Mouse (Mus musculus) monocyte, adult 5-6 weeks (primary cell): ENCODE measurements at regions not wholly inside any gene's neighbourhood (a gene's known extent, or its start where the extent isn't known, plus 50 kb on each side); places are given as distances from the start of the nearest gene placed in this dataset.

Experiments
- ATAC-seq: fragments of 153-309, 156-312 bp; replicated peaks from 2 replicates; pipeline ENCODE4 v1.8.0; 2017; ENCODE audit warnings: mild to moderate bottlenecking; ENCODE audit not compliant: low TSS enrichment, insufficient number of reproducible peaks, severe bottlenecking, poor library complexity, low FRiP score

DNA sequence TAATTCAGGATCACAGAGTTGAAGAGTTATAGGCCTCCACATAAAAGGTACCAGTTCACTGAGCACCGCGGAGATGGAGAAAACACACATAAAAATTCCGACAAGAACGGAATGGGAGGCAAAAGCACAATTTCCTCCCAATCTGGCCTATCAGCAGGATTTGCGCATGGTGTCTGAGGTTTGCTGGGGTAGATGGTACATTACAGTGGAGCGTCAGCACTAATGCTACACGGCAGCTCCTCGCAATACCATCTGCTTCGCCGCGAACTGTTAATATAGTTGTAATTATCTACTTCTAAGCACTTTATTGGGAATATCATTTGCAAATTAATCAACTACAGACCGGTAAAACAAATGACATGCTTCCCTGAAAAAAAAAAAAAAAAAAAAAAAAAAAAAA lies 304.2 kb upstream of the Ppargc1a start:
- no peak for ATAC-seq

- ATAC-seq, result no peak
These were observed 300.7 kb upstream of the Ppargc1a start for GRCm38 (mm10) chr5:51868223-51868713.

DNA sequence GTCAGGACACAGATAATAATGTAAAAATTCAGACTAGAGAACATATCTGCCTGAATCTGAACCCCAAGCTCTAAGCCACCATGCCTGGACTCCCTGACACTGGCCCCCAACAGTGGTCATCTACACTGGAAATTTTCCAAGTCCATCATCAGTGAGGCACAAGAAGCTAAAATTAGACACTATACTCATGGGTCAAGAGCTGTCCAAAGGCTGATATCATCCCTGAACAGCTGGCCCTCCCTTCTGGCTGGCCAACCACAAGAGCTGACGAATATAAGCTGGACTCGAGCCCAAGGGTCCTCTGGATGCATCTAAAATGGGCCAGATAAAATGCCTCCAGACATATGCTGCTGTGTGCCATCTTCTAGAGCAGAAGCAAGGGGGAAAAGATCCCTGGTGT lies 298.5 kb upstream of the Ppargc1a start:
- no peak for ATAC-seq

- ATAC-seq, result no peak
These were observed 293.0 kb upstream of the Ppargc1a start for GRCm38 (mm10) chr5:51860496-51860895.

DNA sequence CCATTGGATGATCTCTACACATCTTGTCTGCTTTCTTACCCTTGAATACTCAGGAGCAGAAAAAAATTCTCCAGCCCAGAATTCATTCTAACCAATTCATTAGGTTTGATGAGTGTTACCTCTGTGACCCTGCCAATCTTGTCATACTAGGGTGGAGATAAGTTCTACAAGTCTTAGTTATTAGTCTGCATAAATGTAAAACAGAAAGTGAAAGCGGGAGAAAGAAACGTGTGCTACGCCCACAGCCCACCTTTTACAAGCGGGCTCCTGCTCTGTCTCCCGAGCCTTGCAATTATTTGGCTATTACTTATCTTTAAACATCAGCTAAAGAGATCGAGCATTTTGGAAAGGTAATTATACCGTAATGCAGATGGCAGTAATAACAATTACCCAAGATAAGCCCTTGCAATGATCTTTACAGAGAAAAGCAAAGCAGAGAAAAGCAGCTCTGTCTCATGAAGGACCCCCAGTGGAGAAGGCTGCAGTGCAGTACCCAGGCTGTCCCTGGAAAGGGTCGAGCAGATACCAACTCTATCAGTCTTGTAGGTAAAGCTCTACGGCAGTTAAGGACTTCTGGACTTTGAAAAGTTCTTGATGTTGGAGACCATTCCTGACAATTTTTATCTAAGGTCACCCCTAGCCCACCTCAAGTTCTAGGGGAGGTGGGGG lies 286.1 kb upstream of the Ppargc1a start:
- no peak for ATAC-seq

DNA sequence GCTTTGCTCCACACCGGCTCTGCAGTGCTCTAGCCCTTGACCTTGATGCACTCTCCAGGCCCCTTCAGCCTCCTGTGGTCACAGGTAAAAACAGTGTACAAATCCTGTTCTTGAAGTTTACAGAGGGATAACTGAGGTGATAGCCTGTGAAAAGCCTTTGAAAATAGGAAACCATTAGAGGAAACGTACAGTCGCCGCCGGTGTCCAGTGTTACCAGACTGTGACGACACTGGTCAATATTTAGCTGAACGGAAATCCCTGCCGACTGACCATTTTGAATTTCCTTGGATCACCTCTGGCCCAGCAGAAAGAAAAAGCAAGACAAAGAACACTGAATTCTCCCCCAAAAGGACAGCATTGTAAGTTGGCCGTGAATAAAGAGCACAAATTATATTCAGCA lies 282.6 kb upstream of the Ppargc1a start:
- no peak for ATAC-seq

DNA sequence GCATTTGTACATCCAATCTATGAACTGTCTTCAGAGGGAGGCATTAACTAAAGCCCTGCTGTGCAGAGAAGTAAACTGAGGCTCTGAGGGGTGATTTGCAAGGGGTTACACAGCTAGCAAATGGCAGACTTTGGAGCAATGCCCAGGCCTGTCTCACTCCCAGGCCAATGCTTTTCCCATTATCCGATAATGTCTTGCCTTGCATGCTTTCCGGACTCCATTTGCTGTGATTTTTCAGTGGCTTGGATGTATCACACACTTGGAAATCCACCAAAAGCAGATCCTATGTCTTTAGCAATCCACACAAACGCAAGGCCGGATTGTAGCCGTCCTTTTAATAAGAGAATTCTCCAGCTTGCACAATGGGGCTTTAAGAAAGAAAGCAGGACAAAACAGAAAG lies 281.7 kb upstream of the Ppargc1a start:
- ATAC-seq, result no peak

DNA sequence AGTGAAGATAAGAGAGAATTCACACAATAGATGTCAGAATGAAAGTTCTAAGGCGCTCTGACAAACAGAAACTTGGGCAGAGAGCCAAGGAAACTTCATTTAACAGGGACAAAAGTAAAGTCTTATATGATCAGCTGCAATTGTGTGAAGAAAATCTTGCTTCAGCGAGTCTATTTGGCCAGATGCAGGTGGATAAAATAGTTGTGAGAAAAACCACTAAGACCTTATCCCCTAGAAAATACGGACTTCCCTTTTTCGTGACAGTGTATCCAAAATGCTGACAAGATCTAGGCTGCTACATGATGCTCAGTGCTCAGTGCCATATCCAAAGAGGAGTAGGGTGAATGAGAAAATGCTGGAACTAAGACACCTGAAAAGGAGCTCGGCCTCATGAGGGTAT lies 274.7 kb upstream of the Ppargc1a start:
- ATAC-seq, result no peak

GRCm38 (mm10) chr5:51841763-51842162 lies 274.2 kb upstream of the Ppargc1a start:
- no peak for ATAC-seq

DNA sequence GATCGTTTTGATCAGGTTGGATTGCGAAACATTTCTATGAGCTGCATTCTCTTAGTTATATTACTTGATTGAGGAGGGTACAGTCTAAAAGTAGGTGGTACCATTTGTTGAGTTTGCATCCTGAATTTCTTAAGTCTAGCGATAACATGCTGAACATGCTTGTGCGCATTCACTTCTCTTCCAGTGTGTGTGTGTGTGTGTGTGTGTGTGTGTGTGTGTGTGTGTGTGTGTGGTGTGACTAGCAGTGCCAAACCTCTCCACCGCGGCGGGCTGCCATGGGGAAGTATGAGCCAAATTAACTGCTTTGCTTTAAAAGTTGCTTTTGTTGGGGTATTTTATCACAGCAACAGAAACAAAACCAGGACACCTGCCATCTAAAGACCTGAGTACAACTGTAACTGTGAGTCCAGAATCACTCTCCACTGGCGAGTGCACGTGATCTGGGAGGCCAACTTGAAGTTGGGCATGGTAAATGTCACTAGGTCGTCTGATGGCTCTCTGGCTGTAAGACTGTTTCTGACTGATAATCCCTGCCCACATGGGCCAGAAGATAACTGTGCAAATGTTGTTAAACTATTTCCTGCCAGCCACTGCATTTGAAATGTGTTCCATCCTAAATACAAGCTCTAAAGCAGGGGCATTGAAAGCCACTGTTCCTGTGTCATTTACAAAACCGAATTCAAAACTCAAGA lies 273.3 kb upstream of the Ppargc1a start:
- ATAC-seq, result no peak

DNA sequence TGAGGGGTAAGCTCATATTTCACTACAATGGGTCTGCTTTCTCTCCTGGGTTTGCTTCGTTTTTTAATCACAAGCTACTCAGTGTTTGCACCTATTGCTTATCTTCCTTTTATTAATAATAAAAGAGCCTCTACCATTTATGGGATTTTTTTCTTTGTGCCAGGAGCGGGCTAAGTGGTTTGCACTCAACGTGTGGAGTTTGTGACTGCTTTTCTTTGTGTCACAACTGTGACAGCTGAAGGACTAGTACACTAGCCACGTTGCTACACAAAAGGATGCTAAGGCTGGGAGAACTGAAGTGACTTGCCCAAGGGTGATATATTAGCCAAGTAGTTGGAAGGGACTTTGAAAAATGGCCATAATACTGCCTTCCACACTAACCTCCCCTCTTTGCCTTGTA lies 271.8 kb upstream of the Ppargc1a start:
- ATAC-seq, result no peak

DNA sequence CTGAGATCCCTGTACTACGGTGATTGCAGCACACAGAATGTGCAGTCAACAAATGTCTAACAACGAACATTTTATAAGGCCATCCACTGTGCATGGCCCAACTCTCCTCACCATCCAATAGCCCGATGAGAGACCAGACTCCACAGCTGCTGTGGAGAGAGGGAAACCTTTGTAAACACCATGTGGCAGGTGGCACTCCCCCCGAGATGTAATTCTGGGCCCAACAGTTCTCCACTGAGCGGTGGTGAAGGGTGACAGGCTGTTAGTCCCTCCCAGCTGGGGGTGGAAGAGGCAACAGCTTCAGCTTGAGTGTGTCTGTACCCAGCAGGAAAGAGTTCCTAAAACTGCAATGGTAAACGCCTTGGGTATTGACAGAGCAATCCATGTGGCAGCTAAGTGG lies 263.0 kb upstream of the Ppargc1a start:
- no peak for ATAC-seq

- ATAC-seq, result no peak
These were observed 262.5 kb upstream of the Ppargc1a start for GRCm38 (mm10) chr5:51830015-51830414.

DNA sequence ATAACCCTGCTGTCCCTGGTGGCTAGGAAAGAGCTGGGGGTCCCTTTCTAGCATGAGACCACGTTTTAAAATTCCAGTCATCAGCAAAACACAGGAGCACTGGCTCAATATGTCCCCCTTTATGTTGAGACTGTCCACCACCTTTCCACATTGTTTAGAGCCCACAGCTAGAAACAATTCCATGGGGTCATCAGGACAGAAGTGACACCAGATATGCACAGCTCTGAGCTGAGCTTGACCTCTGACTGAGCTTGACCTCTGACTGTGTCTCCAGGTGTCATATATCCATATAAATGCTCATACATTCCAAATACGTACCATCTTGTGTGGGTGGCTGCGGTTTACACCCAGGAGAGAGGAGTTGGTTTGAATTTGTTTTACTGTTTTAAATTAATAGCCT lies 262.1 kb upstream of the Ppargc1a start:
- no peak for ATAC-seq

DNA sequence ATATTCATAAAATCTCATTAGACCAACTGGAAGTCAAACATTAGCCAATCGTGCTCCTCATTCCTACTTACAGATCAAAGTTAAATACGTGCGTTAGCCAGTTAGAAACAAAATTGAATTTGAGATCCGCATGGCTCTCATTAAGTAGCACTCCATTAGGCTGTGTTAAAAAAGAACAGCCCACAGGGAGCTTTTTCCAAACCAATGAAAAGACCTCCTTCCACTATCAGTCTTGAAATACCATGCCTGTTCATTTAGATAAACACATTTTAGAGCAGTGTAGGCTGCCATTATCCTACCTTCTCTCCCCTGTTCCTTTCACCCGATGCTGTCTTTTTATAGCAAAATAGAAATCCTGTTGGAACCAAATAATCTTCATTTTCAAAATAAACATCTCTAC lies 261.5 kb upstream of the Ppargc1a start:
- ATAC-seq, result no peak

GRCm38 (mm10) chr5:51826269-51826668 lies 258.7 kb upstream of the Ppargc1a start:
- no peak for ATAC-seq

GRCm38 (mm10) chr5:51825584-51826088 lies 258.1 kb upstream of the Ppargc1a start:
- ATAC-seq, result no peak

DNA sequence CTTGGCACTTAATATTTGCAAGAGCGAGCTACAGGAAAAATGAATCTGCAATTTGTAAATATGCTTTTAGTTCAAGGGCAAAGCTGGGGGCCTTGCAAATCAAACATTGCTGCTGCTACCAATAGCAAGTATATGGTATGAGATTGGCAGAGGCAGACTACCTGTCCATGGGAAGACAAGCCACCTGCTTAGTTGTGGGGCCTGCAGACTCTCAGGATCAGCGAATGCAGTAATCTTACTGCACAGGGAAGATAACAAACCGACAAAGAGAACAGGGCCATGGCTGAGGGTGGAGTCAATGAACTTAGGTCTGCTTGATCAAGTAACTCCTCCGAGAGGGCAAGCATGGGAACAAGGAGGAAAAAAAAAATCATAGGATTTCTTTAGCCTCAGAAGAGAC lies 257.2 kb upstream of the Ppargc1a start:
- ATAC-seq, result no peak

DNA sequence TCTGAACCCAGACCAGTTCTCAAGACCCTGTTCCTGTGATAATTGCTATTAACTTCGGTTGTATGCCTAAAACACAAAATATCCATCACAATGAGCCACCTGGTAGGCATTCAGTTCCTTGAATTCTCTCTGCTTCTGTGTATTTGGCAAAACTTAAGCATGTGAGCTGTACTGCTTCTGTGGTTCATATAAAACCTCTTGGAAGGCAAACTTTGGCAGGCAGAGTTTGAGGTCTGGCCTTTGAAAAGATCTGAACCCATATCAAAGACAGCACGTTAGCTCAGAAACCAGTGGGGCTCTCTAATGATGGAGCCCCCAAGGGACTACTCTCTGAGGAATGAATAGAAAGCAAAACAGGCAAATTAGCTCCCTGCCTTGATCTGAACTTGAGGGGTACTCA lies 256.1 kb upstream of the Ppargc1a start:
- no peak for ATAC-seq

DNA sequence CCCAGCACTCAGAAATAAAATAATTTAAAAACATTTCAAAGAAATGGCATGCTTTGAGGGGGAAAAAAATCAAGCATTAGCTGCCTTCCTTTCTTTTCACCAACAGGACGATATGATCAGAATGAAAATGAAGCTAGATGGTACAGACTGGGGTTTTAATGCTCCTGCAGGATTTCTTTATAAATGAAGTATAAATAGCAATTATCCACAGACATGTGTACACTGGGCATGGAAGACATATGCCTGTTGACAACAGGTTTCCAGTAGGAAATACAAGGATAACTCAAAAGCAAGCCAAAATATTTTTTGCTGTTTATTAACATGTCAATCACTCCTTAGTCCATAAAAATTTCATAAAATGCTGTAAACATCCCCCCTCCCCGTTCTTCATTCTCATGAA lies 248.7 kb upstream of the Ppargc1a start:
- ATAC-seq, result no peak
